21 mouse cellular contexts compared by ENCODE assay signal in the genomic region with DNA sequence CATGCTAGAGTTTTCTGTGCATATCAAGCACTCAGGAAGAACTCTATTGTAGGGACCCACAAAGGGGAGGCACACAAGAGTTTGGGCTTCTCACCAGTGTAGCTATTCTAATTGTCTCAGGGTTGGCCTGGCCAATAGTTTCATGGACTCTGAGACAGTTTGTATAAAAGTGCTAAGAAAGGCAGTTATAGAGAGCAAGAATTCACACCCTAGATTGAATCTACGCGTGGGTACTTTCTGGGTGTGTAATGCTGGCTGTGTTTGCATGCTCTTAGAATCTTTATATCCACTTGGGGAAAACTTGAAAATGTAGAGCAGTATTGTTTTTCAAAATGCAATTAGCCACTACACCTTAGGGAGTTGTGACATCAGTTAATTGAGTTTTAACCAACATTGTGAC. TPM values are rescaled to one million over a fixed set of nuclear protein-coding genes. Genes with fewer than 3 reads are reported as not detected.
A peak's percentile ranks its signal among the peaks of the same experiment; 100 is the strongest.
DNase-seq lines count a peak whose midpoint lies in the region; ATAC-seq lines count a peak whose summit lies in the region.
"Had no signal": no experiment of that assay in that cellular context is flagged by ENCODE, and none has a peak within 500 bp of the region (broad histone marks: within the 10 kb centered on the region; RNA-seq: fewer than 3 reads in every experiment).

No protein-coding gene starts in this region.

- H3K4me1 ChIP-seq in kidney, embryonic 15.5 days = peaks cover 5% of the 10 kb centered on the region; the same call in 1 of the 2 replicates
- peaks cover 4% of the 10 kb centered on the region for H3K4me1 ChIP-seq in lung, embryonic 16.5 days (replicated peaks; ENCODE audit: control insufficient read depth, insufficient read depth, low read length)
- H3K4me1 ChIP-seq in embryonic facial prominence, embryonic 15.5 days = peaks cover 10% of the 10 kb centered on the region; the same call in 1 of the 2 replicates
- H3K4me1 ChIP-seq: forebrain, embryonic 13.5 days; hindbrain, embryonic 13.5 days had no signal

- DNase-seq in kidney, postnatal 36 days = no peak
- DNase-seq in lung, postnatal 10 days = no peak
- no peak for DNase-seq in thymus, postnatal 25 days
- DNase-seq: adrenal gland, adult 2 months; adrenal gland, postnatal 36 days; cerebellum, adult 11 months; cerebellum, adult 8-10 months; cerebellum, postnatal 14 days; embryo, embryonic 11 days; forebrain, postnatal 0 days; gastrocnemius, postnatal 10 days; heart, adult 18-20 months; heart, postnatal 10 days; heart, postnatal 4 days had no signal

- H3K9me3 ChIP-seq in kidney, embryonic 15.5 days (replicated peaks) = no peaks in the 10 kb centered on the region
- H3K9me3 ChIP-seq in lung, embryonic 16.5 days (ENCODE audit: control insufficient read depth, low read length) = no peaks in the 10 kb centered on the region
- no peaks in the 10 kb centered on the region for H3K9me3 ChIP-seq in embryonic facial prominence, embryonic 15.5 days (replicated peaks)
- H3K9me3 ChIP-seq: embryonic facial prominence, embryonic 13.5 days; forebrain, embryonic 13.5 days; heart, embryonic 10.5 days; hindbrain, embryonic 13.5 days had no signal

- H3K27ac ChIP-seq in kidney, embryonic 15.5 days = peak overlapping the region; percentile 62
- peak overlapping the region; percentile 42; the same call in 1 of the 2 replicates for H3K27ac ChIP-seq in lung, embryonic 16.5 days (ENCODE audit: low read length)
- peak overlapping the region; percentile 8; the same call in 1 of the 2 replicates for H3K27ac ChIP-seq in embryonic facial prominence, embryonic 15.5 days (replicated peaks)
- H3K27ac ChIP-seq: embryonic facial prominence, embryonic 13.5 days; forebrain, embryonic 13.5 days; hindbrain, embryonic 13.5 days had no signal

- no peak overlapping the region for H3K4me2 ChIP-seq in kidney, embryonic 15.5 days
- H3K4me2 ChIP-seq in lung, embryonic 16.5 days (ENCODE audit: low read depth, low read length) = no peak overlapping the region
- H3K4me2 ChIP-seq in embryonic facial prominence, embryonic 15.5 days (replicated peaks) = no peak overlapping the region
- H3K4me2 ChIP-seq: embryonic facial prominence, embryonic 13.5 days; forebrain, embryonic 13.5 days; hindbrain, embryonic 13.5 days had no signal

- no peak for ATAC-seq in kidney, embryonic 15.5 days (replicated peaks; ENCODE audit: low FRiP score)
- ATAC-seq in lung, embryonic 16.5 days (ENCODE audit: low read depth) = no peak
- ATAC-seq in embryonic facial prominence, embryonic 15.5 days (ENCODE audit: insufficient number of reproducible peaks, low FRiP score, low TSS enrichment, low read depth) = no peak
- ATAC-seq: forebrain, embryonic 13.5 days; forebrain, postnatal 0 days had no signal

- no peak overlapping the region for H3K9ac ChIP-seq in kidney, embryonic 15.5 days
- no peak overlapping the region for H3K9ac ChIP-seq in lung, embryonic 16.5 days (ENCODE audit: low read length)
- no peak overlapping the region for H3K9ac ChIP-seq in embryonic facial prominence, embryonic 15.5 days
- H3K9ac ChIP-seq: embryonic facial prominence, embryonic 13.5 days; forebrain, embryonic 13.5 days; forebrain, postnatal 0 days; hindbrain, embryonic 13.5 days had no signal

- WGBS in kidney, embryonic 15.5 days = 85% methylated on average over 2 of the region's 2 CpGs
- 93% methylated on average over 2 of the region's 2 CpGs for WGBS in lung, embryonic 16.5 days
- WGBS in embryonic facial prominence, embryonic 15.5 days = 91% methylated on average over 2 of the region's 2 CpGs

- no peaks in the 10 kb centered on the region for H3K36me3 ChIP-seq in kidney, embryonic 15.5 days
- no peaks in the 10 kb centered on the region for H3K36me3 ChIP-seq in lung, embryonic 16.5 days (ENCODE audit: control insufficient read depth, insufficient read depth, low read length)
- H3K36me3 ChIP-seq in embryonic facial prominence, embryonic 15.5 days = no peaks in the 10 kb centered on the region
- H3K36me3 ChIP-seq: embryonic facial prominence, embryonic 13.5 days; hindbrain, embryonic 13.5 days had no signal

- no peaks in the 10 kb centered on the region for H3K27me3 ChIP-seq in kidney, embryonic 15.5 days
- H3K27me3 ChIP-seq in lung, embryonic 16.5 days (ENCODE audit: control insufficient read depth, insufficient read depth, low read depth, low read length) = no peaks in the 10 kb centered on the region
- no peaks in the 10 kb centered on the region for H3K27me3 ChIP-seq in embryonic facial prominence, embryonic 15.5 days
- H3K27me3 ChIP-seq: embryonic facial prominence, embryonic 13.5 days; forebrain, embryonic 13.5 days; hindbrain, embryonic 13.5 days had no signal

- no peak overlapping the region for H3K4me3 ChIP-seq in kidney, embryonic 15.5 days (replicated peaks)
- no peak overlapping the region for H3K4me3 ChIP-seq in lung, embryonic 16.5 days (ENCODE audit: low read length)
- no peak overlapping the region for H3K4me3 ChIP-seq in embryonic facial prominence, embryonic 15.5 days (replicated peaks)
- H3K4me3 ChIP-seq: embryonic facial prominence, embryonic 13.5 days; forebrain, embryonic 13.5 days; heart, embryonic 10.5 days; hindbrain, embryonic 13.5 days had no signal

RNA-seq across cellular contexts. Expression of gene Frem1, which starts 50.8 kb away (rescaled TPM):
- 23.9 and 24.3 TPM in 2 replicates for polyA plus RNA-seq in kidney, embryonic 15.5 days (2015; fragmentation: Nextera tagmentation; extraction: Ambion mirVana)
- 31.9 and 33.6 TPM in 2 replicates for polyA plus RNA-seq in lung, embryonic 16.5 days (2015; fragmentation: Nextera tagmentation; extraction: Ambion mirVana)
- polyA plus RNA-seq in embryonic facial prominence, embryonic 15.5 days (2015; fragmentation: Nextera tagmentation; extraction: Ambion mirVana) = 13.9 and 14.1 TPM in 2 replicates

Comparison
In these comparisons a context has a peak if more than half of its experiments do, and no peak if none do; other contexts are left out.
1. H3K27ac ChIP-seq: peak in every context shown above with its lines; median percentile 62 in kidney, embryonic 15.5 days; 42 in lung, embryonic 16.5 days; 8 in embryonic facial prominence, embryonic 15.5 days.